Mouse (Mus musculus): ENCODE results near the gene Kcnj12. TPM values are rescaled to one million over a fixed set of nuclear protein-coding genes. Genes with fewer than 3 reads are reported as not detected.

Kcnj12 gene
- total and polyA plus RNA-seq, 3 experiments: not detected

GRCm38 (mm10) chr11:61075361-61076326 lies 53.3 kb downstream of the Kcnj12 start:
- no peak for TF ChIP-seq ETS1 (conservative IDR thresholded peaks at IDR 0.05; ENCODE audit: low read depth, low read length)
- no peak overlapping the region for H3K27ac ChIP-seq (ENCODE audit: insufficient read depth, low read depth)
- H3K36me3 ChIP-seq (replicated peaks in 1 of 2; ENCODE audit: control insufficient read depth in 1 of 2, insufficient read depth in 1 of 2, low read length in 1 of 2): no peaks in the 10 kb centered on the region
- in situ Hi-C loops (cut with MboI; ENCODE audit: low pct_ligation_motif_present, low pct_unique_long_range_greater_than_20kb, low sequenced_read_pairs): no loop called here
- H3K4me2 ChIP-seq (ENCODE audit: insufficient read depth, low read depth, poor library complexity, severe bottlenecking): no peak overlapping the region
- H3K27me3 ChIP-seq (replicated peaks): peaks cover 25% of the 10 kb centered on the region
- dilution Hi-C loops (cut with MboI; ENCODE audit: extremely low pct_ligation_motif_present, extremely low pct_unique_long_range_greater_than_20kb, low sequenced_read_pairs): no loop called here
- H3K9me3 ChIP-seq (replicated peaks; ENCODE audit: low read length): no peaks in the 10 kb centered on the region
- no peak for DNase-seq (ENCODE audit: extremely low read depth)
- no peaks in the 10 kb centered on the region for H3K79me2 ChIP-seq (replicated peaks; ENCODE audit: control insufficient read depth, extremely low read depth, insufficient read depth, poor library complexity, severe bottlenecking)
- H3K4me1 ChIP-seq (ENCODE audit: control insufficient read depth in 1 of 2, insufficient read depth in 2 of 2): no peaks in the 10 kb centered on the region
- no peak overlapping the region for H3K4me3 ChIP-seq (replicated peaks in 1 of 3; ENCODE audit: low read depth in 2 of 3, low read length in 2 of 3, poor library complexity in 1 of 3)
- no peak overlapping the region for H3K9ac ChIP-seq (ENCODE audit: insufficient read depth, low read depth)

DNA sequence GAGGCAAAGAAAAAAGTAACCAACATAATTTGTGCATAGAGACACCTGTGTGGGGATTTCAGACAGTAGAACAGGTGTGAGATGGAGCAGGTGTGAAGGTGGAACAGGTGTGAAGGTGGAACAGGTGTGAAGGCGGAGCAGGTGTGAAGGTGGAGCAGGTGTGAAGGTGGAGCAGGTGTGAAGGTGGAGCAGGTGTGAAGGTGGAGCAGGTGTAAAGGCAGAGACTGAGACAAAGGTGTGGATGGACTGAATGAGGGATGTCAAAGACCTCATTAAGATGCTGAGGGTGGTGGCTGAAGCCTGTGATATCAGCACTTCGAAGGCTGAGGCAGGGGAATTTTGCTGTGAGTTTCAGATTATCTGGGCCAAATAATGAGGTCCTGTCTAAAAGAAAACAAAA lies 59.3 kb downstream of the Kcnj12 start:
- H3K4me2 ChIP-seq (ENCODE audit: insufficient read depth, low read depth, poor library complexity, severe bottlenecking): no peak overlapping the region
- H3K36me3 ChIP-seq (replicated peaks in 1 of 2; ENCODE audit: control insufficient read depth in 1 of 2, insufficient read depth in 1 of 2, low read length in 1 of 2): no peaks in the 10 kb centered on the region
- in situ Hi-C loops (cut with MboI; ENCODE audit: low pct_ligation_motif_present, low pct_unique_long_range_greater_than_20kb, low sequenced_read_pairs): no loop called here
- no peak overlapping the region for H3K4me3 ChIP-seq (replicated peaks in 1 of 3; ENCODE audit: low read depth in 2 of 3, low read length in 2 of 3, poor library complexity in 1 of 3)
- H3K27me3 ChIP-seq (replicated peaks): peaks cover 38% of the 10 kb centered on the region
- no peak for DNase-seq (ENCODE audit: extremely low read depth)
- no peak overlapping the region for H3K27ac ChIP-seq (ENCODE audit: insufficient read depth, low read depth)
- no peaks in the 10 kb centered on the region for H3K79me2 ChIP-seq (replicated peaks; ENCODE audit: control insufficient read depth, extremely low read depth, insufficient read depth, poor library complexity, severe bottlenecking)
- H3K9me3 ChIP-seq (replicated peaks; ENCODE audit: low read length): peaks cover 15% of the 10 kb centered on the region
- TF ChIP-seq NRF1 (IDR thresholded peaks at IDR 0.05; ENCODE audit: low read depth, low read length) (no peak), USF1 (IDR thresholded peaks at IDR 0.05; ENCODE audit: low read depth, low read length) (no peak), RCOR1 (conservative IDR thresholded peaks at IDR 0.05; ENCODE audit: low read depth, low read length) (no peak), CHD1 (IDR thresholded peaks at IDR 0.05; ENCODE audit: low read depth, low read length) (no peak), PAX5 (IDR thresholded peaks at IDR 0.05; ENCODE audit: low read length) (no peak), MXI1 (IDR thresholded peaks at IDR 0.05; ENCODE audit: low read depth, low read length) (no peak), SMC3 (IDR thresholded peaks at IDR 0.05; ENCODE audit: low read depth, low read length) (no peak), MAX (IDR thresholded peaks at IDR 0.05; ENCODE audit: low read length) (no peak), E2F4 (IDR thresholded peaks at IDR 0.05; ENCODE audit: insufficient replicate concordance, low read depth, low read length) (no peak), ZC3H11A (IDR thresholded peaks at IDR 0.05; ENCODE audit: low read depth, low read length) (no peak), POLR2AphosphoS2 (IDR thresholded peaks at IDR 0.05; ENCODE audit: low read depth, low read length) (no peak), MAFK (IDR thresholded peaks at IDR 0.05; ENCODE audit: insufficient replicate concordance, low read length) (no peak), RAD21 (IDR thresholded peaks at IDR 0.05; ENCODE audit: low read depth, low read length) (no peak), IRF4 (IDR thresholded peaks at IDR 0.05; ENCODE audit: low read depth, low read length) (no peak), KAT2A (IDR thresholded peaks at IDR 0.05; ENCODE audit: insufficient replicate concordance, low read length) (no peak), HCFC1 (IDR thresholded peaks at IDR 0.05; ENCODE audit: low read depth, low read length) (no peak), USF2 (conservative IDR thresholded peaks at IDR 0.05; ENCODE audit: low read depth, low read length) (no peak)
- dilution Hi-C loops (cut with MboI; ENCODE audit: extremely low pct_ligation_motif_present, extremely low pct_unique_long_range_greater_than_20kb, low sequenced_read_pairs): no loop called here
- H3K4me1 ChIP-seq (ENCODE audit: control insufficient read depth in 1 of 2, insufficient read depth in 2 of 2): no peaks in the 10 kb centered on the region
- no peak overlapping the region for H3K9ac ChIP-seq (ENCODE audit: insufficient read depth, low read depth)
